ENCODE assay signal across 9 mouse cellular contexts in the genomic region with DNA sequence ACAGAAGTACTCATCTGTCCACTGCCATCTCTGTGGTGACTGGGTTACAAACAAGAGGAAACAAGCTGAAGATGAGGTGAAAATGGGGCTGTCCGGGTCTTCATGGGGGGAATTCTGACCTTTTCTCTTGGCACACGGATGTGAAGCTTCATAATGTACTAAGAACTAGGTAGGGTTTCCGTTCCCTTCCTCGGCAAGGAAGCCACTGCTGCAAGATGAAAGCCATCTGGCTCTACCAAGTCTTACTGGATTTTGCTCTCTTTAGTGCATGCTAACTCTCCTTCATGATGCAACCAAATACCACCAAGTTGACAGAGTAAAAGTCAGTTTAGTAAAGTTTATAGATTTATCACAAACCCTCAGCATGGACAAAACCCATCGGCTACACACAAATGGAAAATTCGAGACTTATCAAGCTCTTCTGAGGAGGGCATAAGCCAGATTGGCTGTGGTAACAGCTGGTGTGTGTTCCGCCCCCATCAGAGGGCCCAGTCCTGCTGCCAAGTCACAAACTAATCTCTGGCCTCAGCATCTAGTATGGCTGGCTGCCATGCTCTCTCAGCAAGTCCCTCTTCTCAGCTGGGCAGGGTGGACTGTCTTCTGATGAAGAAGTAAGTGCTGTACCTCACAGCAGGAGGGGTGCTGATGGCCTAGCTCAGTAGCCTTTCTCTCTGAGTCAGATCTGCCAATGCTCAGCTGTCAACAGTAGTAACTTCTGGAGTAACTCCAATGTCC. TPM values are rescaled to one million over a fixed set of nuclear protein-coding genes. Genes with fewer than 3 reads are reported as not detected.
DNase-seq lines count a peak whose midpoint lies in the region; ATAC-seq and TF ChIP-seq lines count a peak whose summit lies in the region.
"Had no signal": no experiment of that assay in that cellular context is flagged by ENCODE, and none has a peak within 500 bp of the region (broad histone marks: within the 10 kb centered on the region; RNA-seq: fewer than 3 reads in every experiment).

No protein-coding gene starts in this region.

- no peak overlapping the region for H3K4me2 ChIP-seq in forebrain, embryonic 13.5 days
- H3K4me2 ChIP-seq in forebrain, embryonic 11.5 days (ENCODE audit: low read depth, low read length, severe bottlenecking): no peak overlapping the region
- H3K4me2 ChIP-seq in liver, postnatal 0 days (ENCODE audit: low read depth, low read length): no peak overlapping the region
- H3K4me2 ChIP-seq: neural tube, embryonic 13.5 days had no signal

- H3K9me3 ChIP-seq in forebrain, embryonic 13.5 days (replicated peaks): no peaks in the 10 kb centered on the region
- no peaks in the 10 kb centered on the region for H3K9me3 ChIP-seq in forebrain, embryonic 11.5 days (ENCODE audit: control insufficient read depth, low read length)
- H3K9me3 ChIP-seq in liver, postnatal 0 days (ENCODE audit: low read length): no peaks in the 10 kb centered on the region
- H3K9me3 ChIP-seq: neural tube, embryonic 13.5 days had no signal

- no peak for DNase-seq in forebrain, embryonic 11.5 days (ENCODE audit: low spot score)
- DNase-seq in Muller cell, postnatal 12 days (ENCODE audit: inconsistent ontology term): peak; percentile 72
- peak; percentile 66 to 68 for DNase-seq in gastrocnemius, postnatal 36 days
- peak; percentile 53 for DNase-seq in lung, postnatal 25 days (ENCODE audit: low spot score)
- no peak for DNase-seq in MN1 (ENCODE audit: low spot score)
- no peak for DNase-seq in liver, postnatal 0 days

- H3K9ac ChIP-seq in forebrain, embryonic 13.5 days: no peak overlapping the region
- no peak overlapping the region for H3K9ac ChIP-seq in forebrain, embryonic 11.5 days (ENCODE audit: low read length)
- no peak overlapping the region for H3K9ac ChIP-seq in liver, postnatal 0 days (replicated peaks)
- H3K9ac ChIP-seq: neural tube, embryonic 13.5 days had no signal

- no peak for TF ChIP-seq EP300 in liver, postnatal 0 days (IDR thresholded peaks at IDR 0.05; ENCODE audit: low read depth)

- H3K4me1 ChIP-seq in forebrain, embryonic 13.5 days: no peaks in the 10 kb centered on the region
- H3K4me1 ChIP-seq in forebrain, embryonic 11.5 days (replicated peaks; ENCODE audit: control insufficient read depth, insufficient read depth, low read length): no peaks in the 10 kb centered on the region
- H3K4me1 ChIP-seq in liver, postnatal 0 days (ENCODE audit: insufficient read depth): no peaks in the 10 kb centered on the region
- H3K4me1 ChIP-seq: neural tube, embryonic 13.5 days had no signal

- H3K27ac ChIP-seq in forebrain, embryonic 13.5 days: no peak overlapping the region
- H3K27ac ChIP-seq in forebrain, embryonic 11.5 days (ENCODE audit: low read depth, low read length): no peak overlapping the region
- H3K27ac ChIP-seq in liver, postnatal 0 days (ENCODE audit: low read depth): no peak overlapping the region
- H3K27ac ChIP-seq: neural tube, embryonic 13.5 days had no signal

- no peak overlapping the region for H3K4me3 ChIP-seq in forebrain, embryonic 13.5 days
- H3K4me3 ChIP-seq in forebrain, embryonic 11.5 days (ENCODE audit: low read depth, low read length): no peak overlapping the region
- no peak overlapping the region for H3K4me3 ChIP-seq in liver, postnatal 0 days (ENCODE audit: low read depth, low read length)
- H3K4me3 ChIP-seq: neural tube, embryonic 13.5 days had no signal

- TF ChIP-seq CTCF in liver, postnatal 0 days (IDR thresholded peaks at IDR 0.05; ENCODE audit: low read depth): no peak

- no peaks in the 10 kb centered on the region for H3K27me3 ChIP-seq in forebrain, embryonic 13.5 days
- H3K27me3 ChIP-seq in forebrain, embryonic 11.5 days (ENCODE audit: control insufficient read depth, insufficient read depth, low read length): no peaks in the 10 kb centered on the region
- no peaks in the 10 kb centered on the region for H3K27me3 ChIP-seq in liver, postnatal 0 days (ENCODE audit: insufficient read depth, low read length)
- H3K27me3 ChIP-seq: neural tube, embryonic 13.5 days had no signal

- WGBS in forebrain, embryonic 13.5 days: 88% methylated on average over 7 of the region's 7 CpGs
- 89% methylated on average over 7 of the region's 7 CpGs for WGBS in forebrain, embryonic 11.5 days
- WGBS in liver, postnatal 0 days (ENCODE audit: insufficient replicate concordance): 73% methylated on average over 7 of the region's 7 CpGs

- H3K36me3 ChIP-seq in forebrain, embryonic 13.5 days (ENCODE audit: poor library complexity, severe bottlenecking): no peaks in the 10 kb centered on the region
- H3K36me3 ChIP-seq in forebrain, embryonic 11.5 days (ENCODE audit: control insufficient read depth, insufficient read depth, low read length): no peaks in the 10 kb centered on the region
- no peaks in the 10 kb centered on the region for H3K36me3 ChIP-seq in liver, postnatal 0 days (replicated peaks; ENCODE audit: insufficient read depth, low read length)
- H3K36me3 ChIP-seq: neural tube, embryonic 13.5 days had no signal

- 0 out of 2 replicates have a peak, but pooled peaks have one; percentile 33 for ATAC-seq in forebrain, embryonic 13.5 days
- no peak for ATAC-seq in forebrain, embryonic 11.5 days (replicated peaks; ENCODE audit: low FRiP score)
- ATAC-seq in monocyte, adult 5-6 weeks (replicated peaks; ENCODE audit: insufficient number of reproducible peaks, low FRiP score, low TSS enrichment, poor library complexity, severe bottlenecking): no peak
- no peak for ATAC-seq in liver, postnatal 0 days

- intact Hi-C loops in gastrocnemius, postnatal 36 days (cut with DNase I): no loop called here

RNA-seq across cellular contexts. Expression of a gene that starts 20.9 kb away (rescaled TPM):
- polyA plus RNA-seq in forebrain, embryonic 13.5 days (2015; fragmentation: Nextera tagmentation; extraction: Ambion mirVana): 33.3 and 38.3 TPM in 2 replicates
- 51.6 and 55.0 TPM in 2 replicates for polyA plus RNA-seq in forebrain, embryonic 11.5 days (2014; fragmentation: Nextera tagmentation; extraction: Ambion mirVana)
- 1 to 10 TPM; 8.4 to 8.8 TPM for total RNA-seq in gastrocnemius, postnatal 36 days (2021)
- 105 to 136 TPM (median 120 TPM) in 3 replicates for total RNA-seq in monocyte, adult 5-6 weeks (2017)
- polyA plus RNA-seq in liver, postnatal 0 days (2015; fragmentation: Nextera tagmentation; extraction: Ambion mirVana): 10.1 and 13.8 TPM in 2 replicates

RNA-seq across cellular contexts. Expression of a gene that starts 21.2 kb away (rescaled TPM):
- polyA plus RNA-seq in forebrain, embryonic 13.5 days (2015; fragmentation: Nextera tagmentation; extraction: Ambion mirVana): 3.3 and 4.6 TPM in 2 replicates
- 4.4 and 4.5 TPM in 2 replicates for polyA plus RNA-seq in forebrain, embryonic 11.5 days (2014; fragmentation: Nextera tagmentation; extraction: Ambion mirVana)
- 10 to 100 TPM; 23.5 to 25.4 TPM for total RNA-seq in gastrocnemius, postnatal 36 days (2021)
- total RNA-seq in monocyte, adult 5-6 weeks (2017): 10.5 to 21.5 TPM (median 17.6 TPM) in 3 replicates
- 11.2 and 11.4 TPM in 2 replicates for polyA plus RNA-seq in liver, postnatal 0 days (2015; fragmentation: Nextera tagmentation; extraction: Ambion mirVana)

RNA-seq across cellular contexts. Expression of a gene that starts 50.7 kb away (rescaled TPM):
- 0.42 and 0.44 TPM in 2 replicates for polyA plus RNA-seq in forebrain, embryonic 13.5 days (2015; fragmentation: Nextera tagmentation; extraction: Ambion mirVana)
- polyA plus RNA-seq in forebrain, embryonic 11.5 days (2014; fragmentation: Nextera tagmentation; extraction: Ambion mirVana): 0.83 and 1.1 TPM in 2 replicates
- 1 to 10 TPM; 3.2 to 8.9 TPM for total RNA-seq in gastrocnemius, postnatal 36 days (2021)
- total RNA-seq in monocyte, adult 5-6 weeks (2017): 0.10 to 0.19 TPM in 2 of 3 replicates, not detected in the other
- polyA plus RNA-seq in liver, postnatal 0 days (2015; fragmentation: Nextera tagmentation; extraction: Ambion mirVana): 0.26 and 0.29 TPM in 2 replicates

Comparison
In these comparisons a context has a peak if more than half of its experiments do, and no peak if none do; other contexts are left out.
1. DNase-seq: peak in Muller cell, postnatal 12 days (single experiment), gastrocnemius, postnatal 36 days (2 of 2) and lung, postnatal 25 days (single experiment); none in forebrain, embryonic 11.5 days (single experiment), MN1 (single experiment) and liver, postnatal 0 days (single experiment).